Mouse (Mus musculus) frontal cortex, postnatal 36 days (tissue): ENCODE measurements at regions not wholly inside any gene's neighbourhood (a gene's known extent, or its start where the extent isn't known, plus 50 kb on each side); places are given as distances from the start of the nearest gene placed in this dataset.

Experiments used
- DNase-seq, 2 experiments: peaks; one replicate each; pipeline ENCODE4 v3.0.0; 2022; ENCODE audit warnings: low spot score in 2 of 2

DNA sequence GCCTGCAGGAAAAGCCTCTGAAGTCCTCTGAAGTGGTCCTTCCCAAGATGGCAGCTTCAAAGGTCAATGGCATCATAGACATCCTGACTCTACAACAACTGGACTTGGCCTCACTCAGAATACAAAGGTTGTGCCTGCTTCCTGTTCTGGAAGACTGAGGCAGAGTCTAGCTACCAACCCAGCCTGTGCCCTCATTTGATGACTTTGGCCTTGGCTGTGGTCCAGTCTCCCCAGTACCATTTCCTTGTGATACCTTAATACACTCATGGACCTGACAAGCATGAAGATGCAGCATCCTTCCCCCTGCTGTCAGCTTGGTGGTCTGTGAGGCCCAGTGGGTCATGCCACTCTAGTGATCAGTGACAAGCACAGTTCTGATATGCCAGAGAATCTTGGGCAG lies 130.6 kb downstream of the Gm4791 start:
- no peak for DNase-seq

DNA sequence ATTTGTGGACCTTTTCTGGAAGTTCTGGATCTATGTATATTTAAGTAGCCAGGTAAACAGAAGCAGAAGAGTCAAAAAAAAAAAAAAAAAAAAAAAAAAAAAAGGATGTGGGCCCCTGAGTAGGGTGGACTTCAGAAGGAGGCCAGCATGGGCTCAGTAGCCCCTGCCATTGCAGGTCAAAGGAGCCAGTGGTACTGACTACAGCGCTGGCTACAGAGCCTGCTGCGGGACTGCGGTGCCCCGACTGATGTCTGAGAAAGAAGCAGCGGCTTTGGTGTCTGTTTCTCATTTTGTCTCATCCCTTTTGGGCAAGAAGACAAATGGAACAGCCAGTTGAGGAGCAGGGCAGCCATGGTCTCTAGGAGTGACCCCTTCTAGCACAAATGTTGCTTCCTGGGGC lies 134.9 kb downstream of the Gm4791 start:
- no peak for DNase-seq

DNA sequence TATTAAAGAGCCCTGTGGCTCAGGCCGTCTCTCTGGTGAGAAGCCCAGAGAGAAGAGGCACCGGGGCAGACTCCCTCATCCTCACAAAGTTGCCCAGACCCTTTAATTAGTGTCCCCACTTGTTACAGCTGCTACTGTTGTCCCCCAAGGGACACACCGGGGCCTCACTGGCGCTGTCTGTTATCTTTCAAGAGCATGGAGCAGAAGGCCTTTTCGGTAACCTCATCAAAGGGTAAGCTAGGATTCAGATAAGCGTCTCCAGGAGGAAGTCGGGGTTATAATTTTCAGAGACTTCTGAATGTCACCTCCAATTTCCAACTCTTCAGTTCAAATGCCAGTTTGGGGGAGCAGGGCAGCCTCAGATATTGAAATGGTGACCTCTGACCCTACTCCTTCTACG lies 135.3 kb downstream of the Gm4791 start:
- DNase-seq: no peak

GRCm38 (mm10) chr9:47134479-47134878 lies 135.9 kb downstream of the Gm4791 start:
- DNase-seq: no peak

DNA sequence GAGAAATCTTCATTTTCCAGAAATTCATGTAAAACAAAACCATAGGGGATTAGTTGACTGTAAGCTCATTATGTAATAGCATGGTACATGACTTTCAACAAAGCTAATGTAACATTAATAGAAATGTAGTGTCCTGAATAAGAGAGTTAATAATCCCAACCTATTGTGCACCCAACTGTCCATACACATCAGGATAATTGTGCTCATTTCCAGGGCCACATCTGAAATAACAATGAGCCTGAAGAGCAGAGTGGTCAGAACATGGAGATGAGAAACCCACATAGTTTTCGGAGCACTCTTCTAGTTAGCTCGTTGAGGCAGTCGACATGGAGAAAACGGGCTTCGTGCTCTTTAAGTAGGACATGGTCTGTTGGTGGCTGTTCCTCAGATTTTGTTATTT lies 138.1 kb downstream of the Gm4791 start:
- DNase-seq: no peak

DNA sequence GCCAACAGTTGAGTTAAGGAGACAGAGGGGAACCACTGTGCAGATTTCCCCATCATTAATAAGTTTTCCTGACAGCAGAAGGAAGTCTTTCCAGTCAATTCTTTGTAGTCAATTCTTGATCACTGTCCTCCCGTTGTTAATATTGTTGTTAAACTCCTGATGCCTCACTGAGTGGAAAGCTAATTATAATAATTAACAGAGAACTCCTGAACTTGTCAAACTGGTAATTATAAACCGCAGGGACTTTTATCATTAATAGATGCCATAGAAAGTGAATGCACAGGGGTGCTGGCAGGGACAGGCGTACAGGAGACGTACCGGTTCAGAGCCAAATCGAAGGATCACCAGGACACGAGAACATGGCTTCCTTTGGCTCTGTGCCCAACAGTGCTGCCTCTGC lies 154.9 kb downstream of the Gm4791 start:
- DNase-seq: no peak

DNA sequence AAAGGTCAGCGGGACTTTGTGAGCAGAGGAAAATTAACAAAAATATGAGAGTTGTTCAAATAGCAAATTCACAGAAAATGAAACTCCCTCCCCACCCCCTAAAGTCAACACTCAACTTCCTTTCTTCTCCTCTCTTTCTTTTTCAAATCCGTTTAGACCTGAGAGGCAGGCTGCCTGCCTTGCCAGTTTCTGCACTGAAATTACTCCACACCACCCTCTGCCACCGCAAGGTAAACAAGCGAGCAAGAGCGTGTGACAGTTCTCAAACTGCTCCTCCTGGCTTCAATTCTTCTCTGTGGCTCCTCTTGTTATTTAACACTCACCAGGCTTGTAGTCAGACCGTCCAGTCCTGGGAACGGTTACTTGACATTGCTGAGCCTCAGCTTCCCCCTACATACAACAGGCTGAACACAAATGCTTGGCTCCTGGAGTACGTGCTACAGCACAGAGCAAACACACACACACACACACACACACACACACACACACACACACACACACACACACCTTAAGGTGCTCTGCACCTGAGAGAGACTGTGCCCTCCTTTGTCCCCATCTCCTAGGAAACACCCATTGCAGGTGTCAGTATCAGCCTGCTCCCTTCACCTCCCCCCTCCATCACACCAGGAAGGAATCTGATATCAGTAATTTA lies 167.1 kb downstream of the Gm4791 start:
- no peak for DNase-seq

DNA sequence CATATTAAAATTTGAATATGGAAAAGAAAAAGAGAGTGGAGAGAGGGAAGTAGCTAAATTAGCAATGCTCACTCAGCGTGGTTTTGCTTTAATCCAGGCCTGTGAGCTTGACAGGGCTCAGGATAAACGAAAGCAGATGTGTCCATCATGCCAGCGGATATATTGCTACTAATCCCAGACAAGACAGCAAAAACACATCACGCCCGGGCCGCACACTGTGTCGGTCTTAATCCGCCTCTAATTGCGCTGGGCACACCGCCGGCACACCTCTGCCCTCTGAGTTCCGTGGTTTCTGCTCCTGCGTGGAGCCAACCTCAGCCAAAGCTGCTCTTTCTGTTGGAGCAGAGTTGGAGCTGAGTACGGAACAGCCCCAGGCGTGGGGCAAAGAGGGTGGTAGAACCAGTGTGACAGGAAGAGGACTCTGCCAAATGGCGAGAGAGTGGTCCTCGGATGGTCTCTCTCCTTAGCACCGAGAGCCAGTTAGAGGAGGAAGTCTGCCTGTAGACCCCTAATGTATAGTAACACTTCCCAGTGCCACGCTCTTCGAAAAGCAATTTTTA lies 169.2 kb downstream of the Gm4791 start:
- no peak for DNase-seq

- DNase-seq: no peak
These were observed 177.5 kb downstream of the Gm4791 start for GRCm38 (mm10) chr9:47176044-47176443.

DNA sequence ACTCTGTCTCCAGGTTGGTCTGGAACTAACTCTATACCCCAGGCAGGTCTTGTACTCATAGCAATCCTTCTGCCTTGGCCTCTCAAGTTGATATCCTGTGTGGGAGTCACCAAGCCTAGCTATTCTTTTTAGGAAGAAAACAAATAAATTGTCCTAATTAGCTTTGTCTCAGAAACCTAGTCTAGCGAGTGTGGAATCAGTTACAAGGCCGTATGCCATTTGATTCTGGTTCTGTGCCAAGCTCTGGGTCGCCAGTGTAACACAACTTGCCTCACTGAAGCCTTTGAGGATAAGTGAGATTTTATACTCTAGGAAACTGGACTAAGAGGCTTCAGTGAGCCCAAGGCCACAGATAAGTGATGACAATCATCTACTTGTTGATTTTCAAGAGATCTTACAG lies 219.6 kb downstream of the Gm4791 start:
- no peak for DNase-seq

DNA sequence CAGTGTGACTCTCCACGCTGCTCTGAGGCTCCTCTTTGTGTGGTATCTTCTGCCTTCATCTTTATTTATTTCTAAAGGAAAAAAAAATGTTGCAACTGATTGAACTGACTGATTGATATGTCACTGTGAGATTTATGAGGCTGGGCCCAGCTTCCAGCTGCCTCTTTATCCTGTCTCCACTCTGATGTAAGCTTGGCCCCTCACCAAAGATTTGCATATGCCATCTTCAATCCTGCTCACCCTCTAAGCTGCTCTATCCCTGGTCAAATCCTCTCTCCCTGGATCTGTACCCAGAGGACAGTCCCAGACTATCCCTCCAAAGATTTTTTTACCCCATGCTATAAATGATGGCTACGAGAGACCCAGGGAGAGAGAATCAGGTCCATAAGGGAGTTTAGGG lies 225.0 kb downstream of the Gm4791 start:
- DNase-seq: no peak

DNA sequence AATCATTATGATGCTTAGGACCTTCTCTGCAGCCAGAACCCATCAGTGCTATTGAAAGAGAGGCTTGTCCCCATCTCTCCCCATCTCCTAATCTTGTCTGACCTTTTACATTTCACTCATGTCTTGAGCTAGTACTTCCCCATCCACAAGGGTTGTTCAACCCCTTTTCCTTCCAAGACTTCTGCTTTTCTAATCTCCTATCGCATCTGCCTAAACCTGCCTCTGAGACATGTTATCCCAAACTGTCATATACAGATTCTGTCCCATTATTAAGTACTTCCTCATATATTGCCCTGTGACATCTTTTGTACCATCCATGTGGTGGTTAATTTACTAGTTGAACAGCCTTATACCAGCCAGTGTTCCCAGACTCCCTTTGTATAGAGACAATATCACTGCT lies 225.7 kb downstream of the Gm4791 start:
- no peak for DNase-seq

DNA sequence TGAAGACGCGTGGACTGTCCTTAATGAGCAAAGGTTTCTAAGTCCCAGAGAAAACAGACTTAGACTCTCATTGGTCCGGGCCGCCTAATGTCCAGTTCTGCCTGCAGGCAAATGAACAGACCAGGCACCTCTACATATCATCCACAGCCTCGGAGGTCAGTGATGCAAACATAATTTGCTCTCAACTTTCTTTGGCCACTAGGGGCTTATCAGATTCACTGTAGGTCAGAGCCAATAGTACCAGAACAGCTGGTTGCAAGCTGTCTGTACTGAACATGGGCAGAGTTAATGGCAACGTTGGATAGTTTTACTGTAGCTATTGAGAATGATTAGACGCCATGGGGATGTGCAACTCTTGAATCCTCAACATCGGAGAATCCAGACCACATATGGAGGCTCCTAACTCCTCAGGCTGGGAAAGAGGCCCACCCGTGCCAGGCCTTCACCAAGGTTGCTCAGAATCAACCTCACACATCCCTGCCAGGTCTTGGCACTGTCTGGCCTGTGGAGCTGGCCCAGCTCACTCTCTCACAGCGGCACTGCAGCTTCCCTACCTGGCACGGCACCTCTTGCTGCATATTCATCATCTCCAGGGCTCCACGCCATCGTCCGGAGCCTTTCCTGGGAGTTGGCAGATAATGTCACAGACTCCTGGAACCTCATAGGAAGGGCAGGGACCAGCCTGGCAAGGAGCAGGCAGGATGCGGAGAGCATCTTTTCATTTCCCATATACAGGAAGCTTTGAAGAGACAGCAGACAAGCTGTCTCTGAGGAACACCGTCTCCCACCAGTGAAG lies 228.1 kb downstream of the Gm4791 start:
- peak; percentile 3 to 5 for DNase-seq

DNA sequence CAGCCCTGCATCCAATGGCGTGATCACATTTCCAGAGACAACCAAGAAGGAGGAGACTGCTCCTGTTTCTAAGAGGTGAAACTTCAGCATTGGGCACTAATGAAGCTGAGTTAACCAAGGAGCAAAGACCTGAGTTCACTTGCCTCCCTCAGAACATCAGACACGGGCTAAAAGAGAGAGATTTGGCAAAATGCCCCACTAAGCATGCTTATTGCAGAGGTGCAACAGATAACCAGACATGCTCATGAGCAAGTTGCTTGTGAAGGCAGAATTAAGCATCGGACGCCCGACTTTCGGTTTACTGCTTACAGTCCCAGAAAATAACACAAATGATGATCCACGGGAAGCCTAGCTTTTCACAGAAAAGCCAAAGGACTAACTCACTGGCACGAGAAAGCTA lies 228.8 kb downstream of the Gm4791 start:
- no peak for DNase-seq

DNA sequence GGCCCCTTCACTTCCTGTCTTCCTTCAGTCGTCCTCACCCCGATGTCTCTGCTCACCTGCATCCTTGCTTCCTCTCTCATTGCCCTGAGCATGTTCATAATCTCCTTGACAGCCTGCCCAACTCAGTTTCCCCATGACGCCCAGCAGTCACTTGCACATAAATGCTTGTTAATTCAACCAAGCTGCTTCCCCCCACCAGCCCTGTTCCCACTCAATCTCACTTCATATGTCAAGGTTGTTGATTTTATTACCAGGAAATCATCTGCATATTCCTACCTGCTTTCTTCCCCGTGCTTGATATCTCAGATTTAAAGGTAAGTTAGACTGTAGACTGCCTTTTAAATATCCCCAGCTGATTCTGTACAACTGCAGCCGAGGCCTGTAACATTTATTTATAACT lies 230.2 kb downstream of the Gm4791 start:
- DNase-seq: no peak

GRCm38 (mm10) chr9:47229296-47229695 lies 230.8 kb downstream of the Gm4791 start:
- no peak for DNase-seq

DNA sequence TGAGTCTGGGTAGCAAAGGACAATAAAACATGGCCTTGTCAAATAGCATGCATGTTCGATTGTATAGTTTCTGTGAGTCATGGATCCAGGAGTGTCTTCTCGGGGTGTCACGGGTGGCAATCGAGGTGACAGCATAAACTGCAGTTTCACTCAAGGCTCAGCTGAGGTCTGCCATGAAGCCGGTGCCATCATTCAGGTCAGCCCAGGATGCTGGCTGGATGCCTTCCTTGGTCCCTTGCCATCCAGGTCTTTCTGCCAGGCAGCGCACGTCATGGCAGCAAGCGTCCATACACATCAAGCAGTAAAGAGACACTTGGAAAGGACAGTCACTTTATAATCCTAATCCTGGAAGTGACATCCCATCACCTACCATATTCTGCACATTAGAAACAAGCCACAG lies 242.4 kb downstream of the Gm4791 start:
- DNase-seq: no peak

GRCm38 (mm10) chr9:47242051-47242450 lies 243.5 kb downstream of the Gm4791 start:
- no peak for DNase-seq

DNA sequence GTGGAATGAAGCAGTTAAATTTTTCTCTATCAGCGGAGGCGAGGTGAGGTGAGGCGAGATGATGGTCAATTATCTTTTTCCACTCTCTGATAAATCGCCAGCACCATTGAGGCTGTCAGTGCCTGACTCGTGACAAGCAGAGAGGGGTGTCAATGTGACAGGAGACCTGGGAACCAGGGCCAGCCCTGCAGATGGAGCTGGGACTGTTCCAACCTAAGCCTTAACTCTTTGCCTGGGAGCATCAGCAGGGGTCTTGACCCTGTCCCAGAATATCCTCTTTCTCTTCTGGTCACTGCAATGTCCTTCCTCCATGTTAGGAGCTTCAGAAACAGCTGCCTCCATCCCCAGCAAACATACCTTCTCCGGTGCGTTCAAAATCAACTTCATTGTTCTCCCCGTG lies 244.0 kb downstream of the Gm4791 start:
- no peak for DNase-seq

- no peak for DNase-seq
These were observed 250.5 kb downstream of the Gm4791 start for GRCm38 (mm10) chr9:47249029-47249428.

- DNase-seq: no peak
These were observed 252.6 kb downstream of the Gm4791 start for GRCm38 (mm10) chr9:47251160-47251559.

DNA sequence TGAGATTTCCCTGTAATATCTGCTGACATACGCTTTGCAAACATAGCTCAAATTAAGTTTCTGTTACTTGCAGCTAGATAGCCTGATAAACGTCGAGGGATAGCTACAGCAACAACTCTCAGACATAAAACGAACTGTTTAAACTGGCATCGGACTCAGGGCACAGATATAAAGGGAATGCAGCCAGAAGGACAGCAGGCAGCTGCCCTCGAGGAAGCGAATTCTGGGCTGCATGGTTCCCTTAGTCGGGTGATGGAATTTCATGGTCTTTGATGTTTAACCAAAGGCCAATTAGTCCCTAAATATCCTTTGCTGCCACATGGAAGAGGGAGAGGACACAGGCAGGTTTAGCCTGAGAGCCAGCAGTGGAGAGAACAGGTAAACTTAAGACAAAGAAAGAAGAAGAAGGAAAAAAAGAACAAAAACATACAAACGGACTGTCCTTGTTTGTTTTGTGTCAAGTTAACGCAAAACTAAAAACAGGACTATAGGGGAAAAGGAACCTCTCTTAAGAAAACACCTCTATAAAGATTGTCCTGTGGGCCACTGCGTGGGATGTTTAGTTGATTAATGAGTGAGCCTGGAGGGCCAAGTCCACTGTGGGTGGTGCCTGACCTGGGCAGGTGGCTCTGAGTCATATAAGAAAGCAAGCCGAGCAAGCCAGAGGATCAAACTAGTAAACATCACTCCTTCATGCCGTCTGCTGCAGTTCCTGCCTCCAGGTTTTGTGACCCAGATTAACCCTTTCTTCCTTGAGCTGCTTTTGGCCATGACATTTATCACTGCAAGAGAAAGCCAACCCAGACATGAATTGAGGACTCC lies 255.5 kb downstream of the Gm4791 start:
- DNase-seq: no peak
